Mouse (Mus musculus): ENCODE data around the gene Gm42791. TPM values are rescaled to one million over a fixed set of nuclear protein-coding genes. Genes with fewer than 3 reads are reported as not detected.
A peak's percentile ranks its signal among the peaks of the same experiment; 100 is the strongest.

The Gm42791 gene
- polyA plus RNA-seq, 1 experiment from 2014 or later, result 1.3 TPM

GRCm38 (mm10) chr5:149028394-149028793 lies 33.4 kb upstream of the Gm42791 start:
- Histone ChIP-seq H3K9ac (ENCODE audit: low read length) (no peak overlapping the region), H3K4me3 (ENCODE audit: low read length) (no peak overlapping the region), H3K27me3 (ENCODE audit: control insufficient read depth, insufficient read depth, low read depth, low read length) (no peaks in the 10 kb centered on the region), H3K4me2 (ENCODE audit: low read depth, low read length) (no peak overlapping the region), H3K4me1 (replicated peaks; ENCODE audit: control insufficient read depth, insufficient read depth, low read length) (peaks cover 16% of the 10 kb centered on the region), H3K36me3 (ENCODE audit: control insufficient read depth, insufficient read depth, low read length) (no peaks in the 10 kb centered on the region), H3K27ac (ENCODE audit: low read length) (no peak overlapping the region), H3K9me3 (ENCODE audit: control insufficient read depth, low read length) (no peaks in the 10 kb centered on the region)
- WGBS, result 23% methylated on average over 5 of the region's 5 CpGs
- no peak for ATAC-seq (ENCODE audit: low read depth)

DNA sequence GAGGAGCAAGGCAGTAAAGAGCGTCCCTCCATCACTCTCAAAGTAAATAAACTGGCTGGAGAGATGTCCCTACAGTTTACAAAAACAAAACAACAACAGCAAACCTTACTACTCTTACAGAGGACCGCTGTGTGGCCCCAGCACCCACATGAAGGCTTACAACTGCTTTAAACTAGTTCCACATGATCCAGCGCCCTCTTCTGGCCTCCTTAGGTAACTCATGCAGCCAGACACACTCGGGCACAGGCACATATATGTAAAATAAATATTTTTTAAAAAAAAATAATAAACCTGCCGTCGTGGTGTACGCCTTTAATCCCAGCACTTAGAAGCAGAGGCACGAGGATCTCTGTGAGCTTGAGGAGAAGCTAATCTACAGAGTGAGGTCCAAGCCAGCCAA lies 32.4 kb upstream of the Gm42791 start:
- Histone ChIP-seq H3K9ac (ENCODE audit: low read length) (no peak overlapping the region), H3K36me3 (ENCODE audit: control insufficient read depth, insufficient read depth, low read length) (no peaks in the 10 kb centered on the region), H3K27me3 (ENCODE audit: control insufficient read depth, insufficient read depth, low read depth, low read length) (no peaks in the 10 kb centered on the region), H3K4me1 (replicated peaks; ENCODE audit: control insufficient read depth, insufficient read depth, low read length) (peaks cover 16% of the 10 kb centered on the region), H3K27ac (ENCODE audit: low read length) (no peak overlapping the region), H3K4me2 (ENCODE audit: low read depth, low read length) (no peak overlapping the region), H3K4me3 (ENCODE audit: low read length) (no peak overlapping the region), H3K9me3 (ENCODE audit: control insufficient read depth, low read length) (no peaks in the 10 kb centered on the region)
- ATAC-seq (ENCODE audit: low read depth), result no peak
- 72% methylated on average over 8 of the region's 8 CpGs for WGBS

GRCm38 (mm10) chr5:149021120-149021519 lies 26.2 kb upstream of the Gm42791 start:
- peak; percentile 51; the same call in 1 of the 2 replicates for ATAC-seq (ENCODE audit: low read depth)
- Histone ChIP-seq H3K4me2 (ENCODE audit: low read depth, low read length) (peak overlapping the region; percentile 55), H3K4me3 (ENCODE audit: low read length) (peak overlapping the region; percentile 15), H3K9me3 (ENCODE audit: control insufficient read depth, low read length) (no peaks in the 10 kb centered on the region), H3K4me1 (replicated peaks; ENCODE audit: control insufficient read depth, insufficient read depth, low read length) (peaks cover 10% of the 10 kb centered on the region), H3K9ac (ENCODE audit: low read length) (no peak overlapping the region), H3K27ac (ENCODE audit: low read length) (peak overlapping the region; percentile 83), H3K27me3 (ENCODE audit: control insufficient read depth, insufficient read depth, low read depth, low read length) (no peaks in the 10 kb centered on the region), H3K36me3 (ENCODE audit: control insufficient read depth, insufficient read depth, low read length) (no peaks in the 10 kb centered on the region)
- WGBS, result 30% methylated on average over 7 of the region's 7 CpGs

- 45% methylated on average over 16 of the region's 16 CpGs for WGBS
- peak overlapping the region; percentile 55 for H3K4me2 ChIP-seq (ENCODE audit: low read depth, low read length)
- no peaks in the 10 kb centered on the region for H3K27me3 ChIP-seq (ENCODE audit: control insufficient read depth, insufficient read depth, low read depth, low read length)
- peak; percentile 82 for ATAC-seq (ENCODE audit: low read depth)
- H3K4me3 ChIP-seq (ENCODE audit: low read length), result peak overlapping the region; percentile 24
- H3K9me3 ChIP-seq (ENCODE audit: control insufficient read depth, low read length), result no peaks in the 10 kb centered on the region
- peak overlapping the region; percentile 6 for H3K9ac ChIP-seq (ENCODE audit: low read length)
- H3K27ac ChIP-seq (ENCODE audit: low read length), result peak overlapping the region; percentile 83
- no peaks in the 10 kb centered on the region for H3K36me3 ChIP-seq (ENCODE audit: control insufficient read depth, insufficient read depth, low read length)
- H3K4me1 ChIP-seq (replicated peaks; ENCODE audit: control insufficient read depth, insufficient read depth, low read length), result peaks cover 14% of the 10 kb centered on the region
These were observed 25.7 kb upstream of the Gm42791 start for GRCm38 (mm10) chr5:149020681-149021062.

DNA sequence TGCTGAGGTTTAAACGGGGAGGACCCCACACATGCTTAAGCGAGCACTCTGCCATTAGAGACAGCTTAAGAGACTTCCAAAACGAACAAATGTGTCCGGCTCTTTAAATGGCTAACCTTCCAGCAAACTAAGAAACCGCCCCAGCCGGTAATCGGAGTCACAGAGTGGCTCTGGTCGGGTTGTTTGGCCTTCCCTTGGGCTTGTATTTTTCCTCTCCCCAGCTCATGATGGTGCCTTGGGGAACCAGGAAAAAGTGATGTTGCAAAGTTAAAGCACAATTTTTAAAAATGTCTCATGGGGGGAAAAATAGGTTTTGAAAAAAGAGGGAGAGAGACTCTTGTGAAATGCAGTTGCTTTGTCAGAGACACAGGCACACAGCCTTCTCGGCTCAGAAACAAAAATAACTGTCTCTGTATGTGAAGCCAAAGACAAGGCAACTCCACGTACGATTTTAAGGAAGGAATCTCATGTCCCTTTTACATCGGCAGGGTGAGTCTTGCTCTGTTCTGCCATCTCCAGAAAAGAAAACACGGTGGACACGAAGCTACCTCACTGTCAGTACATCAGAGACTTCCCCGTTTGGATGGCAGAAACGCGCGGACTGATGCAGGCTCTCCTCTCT lies 25.2 kb upstream of the Gm42791 start:
- H3K27me3 ChIP-seq (ENCODE audit: control insufficient read depth, insufficient read depth, low read depth, low read length), result no peaks in the 10 kb centered on the region
- H3K36me3 ChIP-seq (ENCODE audit: control insufficient read depth, insufficient read depth, low read length), result no peaks in the 10 kb centered on the region
- 24% methylated on average over 18 of the region's 18 CpGs for WGBS
- peak overlapping the region; percentile 83 for H3K27ac ChIP-seq (ENCODE audit: low read length)
- ATAC-seq (ENCODE audit: low read depth), result no peak
- no peaks in the 10 kb centered on the region for H3K9me3 ChIP-seq (ENCODE audit: control insufficient read depth, low read length)
- peak overlapping the region; percentile 6 for H3K9ac ChIP-seq (ENCODE audit: low read length)
- H3K4me2 ChIP-seq (ENCODE audit: low read depth, low read length), result peak overlapping the region; percentile 55
- H3K4me1 ChIP-seq (replicated peaks; ENCODE audit: control insufficient read depth, insufficient read depth, low read length), result peaks cover 14% of the 10 kb centered on the region
- H3K4me3 ChIP-seq (ENCODE audit: low read length), result peak overlapping the region; percentile 24

GRCm38 (mm10) chr5:149017666-149018415 lies 22.9 kb upstream of the Gm42791 start:
- H3K36me3 ChIP-seq (ENCODE audit: control insufficient read depth, insufficient read depth, low read length), result no peaks in the 10 kb centered on the region
- H3K4me1 ChIP-seq (replicated peaks; ENCODE audit: control insufficient read depth, insufficient read depth, low read length), result peaks cover 14% of the 10 kb centered on the region
- H3K4me3 ChIP-seq (ENCODE audit: low read length), result no peak overlapping the region
- no peak overlapping the region for H3K9ac ChIP-seq (ENCODE audit: low read length)
- peaks cover under 1% of the 10 kb centered on the region; the same call in 1 of the 2 replicates for H3K9me3 ChIP-seq (ENCODE audit: control insufficient read depth, low read length)
- no peak overlapping the region for H3K27ac ChIP-seq (ENCODE audit: low read length)
- H3K27me3 ChIP-seq (ENCODE audit: control insufficient read depth, insufficient read depth, low read depth, low read length), result no peaks in the 10 kb centered on the region
- H3K4me2 ChIP-seq (ENCODE audit: low read depth, low read length), result no peak overlapping the region
- ATAC-seq (ENCODE audit: low read depth), result no peak
- WGBS, result 76% methylated on average over 3 of the region's 3 CpGs

DNA sequence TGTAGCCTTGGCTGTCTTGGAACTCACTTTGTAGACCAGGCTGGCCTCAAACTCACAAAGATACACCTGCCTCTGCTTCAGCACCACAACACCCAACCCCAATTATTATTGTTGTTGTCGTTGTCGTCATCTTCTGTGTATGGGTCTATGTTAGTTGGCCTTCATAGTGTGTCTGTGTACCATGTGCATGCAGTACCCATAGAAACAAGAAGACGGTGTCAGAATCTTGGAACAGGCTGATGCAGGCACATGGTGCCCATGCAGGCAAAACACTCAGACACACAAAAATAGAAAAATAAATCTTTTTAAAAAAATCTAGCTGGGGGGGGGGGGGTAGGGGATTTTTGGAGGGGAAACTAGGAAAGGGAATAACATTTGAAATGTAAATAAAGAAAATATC lies 22.2 kb upstream of the Gm42791 start:
- Histone ChIP-seq H3K4me2 (ENCODE audit: low read depth, low read length) (no peak overlapping the region), H3K9me3 (ENCODE audit: control insufficient read depth, low read length) (peaks cover 3% of the 10 kb centered on the region; the same call in 1 of the 2 replicates), H3K9ac (ENCODE audit: low read length) (no peak overlapping the region), H3K4me1 (replicated peaks; ENCODE audit: control insufficient read depth, insufficient read depth, low read length) (peaks cover 14% of the 10 kb centered on the region), H3K4me3 (ENCODE audit: low read length) (no peak overlapping the region), H3K36me3 (ENCODE audit: control insufficient read depth, insufficient read depth, low read length) (no peaks in the 10 kb centered on the region), H3K27me3 (ENCODE audit: control insufficient read depth, insufficient read depth, low read depth, low read length) (no peaks in the 10 kb centered on the region), H3K27ac (ENCODE audit: low read length) (no peak overlapping the region)
- no peak for ATAC-seq (ENCODE audit: low read depth)
- 92% methylated on average over 3 of the region's 3 CpGs for WGBS

DNA sequence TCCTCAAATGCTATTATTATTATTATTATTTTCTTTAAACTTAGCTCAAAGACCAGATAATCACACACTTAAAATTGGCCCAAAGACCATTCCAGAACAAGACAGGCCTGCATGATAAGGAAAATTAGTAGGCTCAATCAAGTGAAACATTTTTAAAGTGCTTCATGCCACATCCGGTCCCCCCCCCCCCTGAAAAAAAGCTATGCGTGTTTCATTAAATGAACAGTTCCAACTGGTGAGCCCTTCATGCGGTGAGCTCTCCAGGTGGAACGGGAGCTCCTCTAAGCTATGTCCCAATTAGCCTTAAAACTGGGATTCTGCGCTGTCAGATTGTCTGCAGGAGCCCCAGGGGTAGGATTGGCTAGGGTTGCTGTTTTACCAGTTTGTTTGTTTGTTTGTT lies 21.3 kb upstream of the Gm42791 start:
- Histone ChIP-seq H3K27ac (ENCODE audit: low read length) (no peak overlapping the region), H3K9ac (ENCODE audit: low read length) (no peak overlapping the region), H3K4me3 (ENCODE audit: low read length) (no peak overlapping the region), H3K27me3 (ENCODE audit: control insufficient read depth, insufficient read depth, low read depth, low read length) (no peaks in the 10 kb centered on the region), H3K9me3 (ENCODE audit: control insufficient read depth, low read length) (peaks cover 3% of the 10 kb centered on the region; the same call in 1 of the 2 replicates), H3K36me3 (ENCODE audit: control insufficient read depth, insufficient read depth, low read length) (no peaks in the 10 kb centered on the region), H3K4me2 (ENCODE audit: low read depth, low read length) (peak overlapping the region; percentile 95), H3K4me1 (replicated peaks; ENCODE audit: control insufficient read depth, insufficient read depth, low read length) (peaks cover 14% of the 10 kb centered on the region)
- no peak for ATAC-seq (ENCODE audit: low read depth)
- WGBS, result 64% methylated on average over 5 of the region's 5 CpGs

DNA sequence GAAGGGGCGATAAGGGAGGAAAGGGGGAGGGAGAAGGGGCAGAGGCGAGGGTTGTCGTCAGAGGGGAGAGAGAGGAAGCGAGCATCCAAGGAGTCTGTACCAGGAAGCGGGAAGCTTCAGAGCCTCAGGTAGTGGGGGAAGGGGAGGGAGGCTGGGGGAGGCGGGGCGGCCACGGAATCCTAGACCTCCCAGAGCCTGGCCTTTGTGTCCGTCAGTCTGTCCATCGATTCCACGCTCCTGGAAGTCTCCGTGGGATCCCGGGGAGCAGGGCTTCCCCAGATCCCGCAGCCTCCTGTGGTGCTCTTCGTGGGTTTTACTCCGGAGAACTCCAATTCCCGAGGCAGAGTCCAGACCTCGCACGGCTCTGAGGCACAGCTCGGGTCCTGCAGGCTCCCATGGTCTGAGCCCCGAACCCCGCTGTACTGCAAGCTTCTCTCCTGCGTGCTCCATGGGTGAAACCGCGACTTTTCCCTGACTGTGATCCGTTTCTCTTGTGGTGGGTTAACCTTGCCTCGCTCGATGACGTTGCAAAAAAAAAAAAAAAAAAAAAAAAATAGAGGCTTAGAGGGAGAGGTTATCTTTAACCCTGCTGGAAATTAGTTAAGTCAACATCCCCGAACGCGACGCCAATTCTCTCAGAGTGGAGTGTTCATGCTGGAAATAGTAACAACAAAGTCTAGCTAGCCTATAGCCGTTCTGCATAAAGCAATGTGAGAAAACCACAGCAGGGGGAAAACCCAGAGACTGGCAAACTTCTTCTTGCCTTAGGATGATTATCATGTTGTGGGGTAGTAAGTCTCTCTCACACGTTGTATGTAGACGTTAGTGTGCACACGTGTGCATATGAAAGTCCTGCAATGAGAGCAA lies 20.6 kb upstream of the Gm42791 start:
- Histone ChIP-seq H3K36me3 (ENCODE audit: control insufficient read depth, insufficient read depth, low read length) (no peaks in the 10 kb centered on the region), H3K4me2 (ENCODE audit: low read depth, low read length) (peak overlapping the region; percentile 95), H3K27me3 (ENCODE audit: control insufficient read depth, insufficient read depth, low read depth, low read length) (no peaks in the 10 kb centered on the region), H3K27ac (ENCODE audit: low read length) (peak overlapping the region; percentile 49), H3K4me3 (ENCODE audit: low read length) (peak overlapping the region; percentile 63), H3K9me3 (ENCODE audit: control insufficient read depth, low read length) (peaks cover 3% of the 10 kb centered on the region; the same call in 1 of the 2 replicates), H3K4me1 (replicated peaks; ENCODE audit: control insufficient read depth, insufficient read depth, low read length) (peaks cover 14% of the 10 kb centered on the region), H3K9ac (ENCODE audit: low read length) (peak overlapping the region; percentile 79)
- peak; percentile 71 for ATAC-seq (ENCODE audit: low read depth)
- under 1% methylated on average over 36 of the region's 37 CpGs for WGBS

Measured in lung, embryonic 16.5 days (tissue).